Mouse (Mus musculus) G1E-ER4 (cell line): ENCODE data around the gene Lrrc49. TPM values are rescaled to one million over a fixed set of nuclear protein-coding genes. Genes with fewer than 3 reads are reported as not detected.

Source experiments
- GATA1 ChIP-seq: IDR thresholded peaks from one replicate; pipeline ENCODE4 v1.8.0; 2012; ENCODE audit warnings: low read length, inconsistent platforms
- polyA plus RNA-seq: library from polyadenylated mRNA; stranded (reverse); fragments of >175 nt; gene quantifications from 2 replicates; pipeline ENCODE4 v1.2.3, GENCODE M21; 2012

Lrrc49 gene
- polyA plus RNA-seq, 1 experiment = 0.12 TPM

- no peak for TF ChIP-seq GATA1
These were observed 158.4 kb downstream of the Lrrc49 start for GRCm38 (mm10) chr9:60529348-60530243.

GRCm38 (mm10) chr9:60528269-60528668 lies 159.7 kb downstream of the Lrrc49 start:
- TF ChIP-seq GATA1 = no peak

GRCm38 (mm10) chr9:60527836-60528235 lies 160.1 kb downstream of the Lrrc49 start:
- no peak for TF ChIP-seq GATA1

- TF ChIP-seq GATA1 = no peak
These were observed 160.9 kb downstream of the Lrrc49 start for GRCm38 (mm10) chr9:60527051-60527450.

GRCm38 (mm10) chr9:60526195-60526594 lies 161.8 kb downstream of the Lrrc49 start:
- TF ChIP-seq GATA1 = no peak

- TF ChIP-seq GATA1 = no peak
These were observed 166.1 kb downstream of the Lrrc49 start, which contains the start of gene Thsd4 for GRCm38 (mm10) chr9:60521806-60522264. TSS of gene Thsd4 (minus strand) at chr9:60522046.

GRCm38 (mm10) chr9:60521143-60521542 lies 166.8 kb downstream of the Lrrc49 start:
- no peak for TF ChIP-seq GATA1

GRCm38 (mm10) chr9:60519601-60520000 lies 168.4 kb downstream of the Lrrc49 start:
- TF ChIP-seq GATA1 = no peak

Other genes starting within 250 kb of the Lrrc49 start
- gene Thsd4, start 166.1 kb downstream of the Lrrc49 start, polyA plus RNA-seq = 10.3 and 13.1 TPM in 2 replicates
- not detected in 2 replicates for gene Larp6, start 24.8 kb upstream of the Lrrc49 start, polyA plus RNA-seq
- gene Uaca, start 106.4 kb upstream of the Lrrc49 start, polyA plus RNA-seq = 0.01 TPM in 1 of 2 replicates, not detected in the other